Mouse (Mus musculus) left cerebral cortex, adult 2 months (tissue): ENCODE results near the gene Spg11. TPM values are rescaled to one million over a fixed set of nuclear protein-coding genes. Genes with fewer than 3 reads are reported as not detected.
A peak's percentile ranks its signal among the peaks of the same experiment; 100 is the strongest.
"Not testable (repeated sequence)": the region's sequence is repeated elsewhere in the genome, so short reads cannot be mapped to it uniquely, and the experiment has no call there.

Experiments used
- DNase-seq, 2 experiments: peaks; one replicate each; pipeline ENCODE4 v3.0.0; 2021 to 2022; ENCODE audit warnings: low spot score in 2 of 2, mixed read lengths in 1 of 2; ENCODE audit errors: extremely low spot score in 1 of 2
- H3K27ac ChIP-seq: fragments of 200-600 bp; 2 replicates; pipeline ENCODE4 v1.8.1; 2022
- H3K4me3 ChIP-seq: fragments of 200-600 bp; 2 replicates; pipeline ENCODE4 v1.8.1; 2022
- CTCF ChIP-seq: fragments of 200-600 bp; IDR thresholded peaks from 2 replicates; pipeline ENCODE4 v1.8.1; 2022; ENCODE audit warnings: antibody characterized with exemption, mild to moderate bottlenecking, moderate library complexity
- intact Hi-C: fragments of 180-260 bp; cut with DNase I; formaldehyde crosslinking; loops from one replicate; pipeline ENCODE4 v1.15.1; 2025
- total RNA-seq, 2 experiments: library from RNA; stranded (reverse); gene quantifications; 2 replicates each; pipeline ENCODE4 v1.2.3; 2021

Spg11 gene
- total RNA-seq, 2 experiments from 2014 or later: 15.5 to 16.2 TPM

- no peak overlapping the region for H3K27ac ChIP-seq
- intact Hi-C loops: no loop called here
- no peak; the same call in none of the 2 replicates for TF ChIP-seq CTCF
- DNase-seq: no peak
- no peak overlapping the region for H3K4me3 ChIP-seq
Observed at GRCm38 (mm10) chr2:122141332-122141967, 23.3 kb upstream of the Spg11 start.

- TF ChIP-seq CTCF: no peak
- DNase-seq: no peak
- intact Hi-C loops: no loop called here
- H3K4me3 ChIP-seq: no peak overlapping the region
- H3K27ac ChIP-seq: no peak overlapping the region
Observed at GRCm38 (mm10) chr2:122140815-122141214, 22.6 kb upstream of the Spg11 start.

GRCm38 (mm10) chr2:122137839-122138465 lies 19.8 kb upstream of the Spg11 start:
- intact Hi-C loops: no loop called here
- TF ChIP-seq CTCF: no peak
- Histone ChIP-seq H3K27ac (no peak overlapping the region), H3K4me3 (no peak overlapping the region)
- no peak for DNase-seq

- no peak for TF ChIP-seq CTCF
- no peak for DNase-seq
- Histone ChIP-seq H3K27ac (no peak overlapping the region), H3K4me3 (no peak overlapping the region)
- intact Hi-C loops: no loop called here
Observed at GRCm38 (mm10) chr2:122132618-122133017, 14.4 kb upstream of the Spg11 start.

- no peak for TF ChIP-seq CTCF
- intact Hi-C loops: no loop called here
- Histone ChIP-seq H3K27ac (no peak overlapping the region), H3K4me3 (no peak overlapping the region)
- DNase-seq: no peak
Observed at GRCm38 (mm10) chr2:122132078-122132477, 13.9 kb upstream of the Spg11 start.

GRCm38 (mm10) chr2:122127635-122128034 lies 9.4 kb upstream of the Spg11 start:
- Histone ChIP-seq H3K4me3 (no peak overlapping the region), H3K27ac (no peak overlapping the region)
- DNase-seq: no peak
- TF ChIP-seq CTCF: no peak
- intact Hi-C loops: no loop called here

GRCm38 (mm10) chr2:122126765-122127347 lies 8.7 kb upstream of the Spg11 start:
- no peak for TF ChIP-seq CTCF
- H3K4me3 ChIP-seq: no peak overlapping the region
- no peak for DNase-seq
- H3K27ac ChIP-seq: no peak overlapping the region
- intact Hi-C loops: no loop called here

GRCm38 (mm10) chr2:122125680-122126572 lies 7.7 kb upstream of the Spg11 start:
- Histone ChIP-seq H3K27ac (no peak overlapping the region), H3K4me3 (no peak overlapping the region)
- TF ChIP-seq CTCF: no peak
- no peak for DNase-seq
- intact Hi-C loops: no loop called here

- no peak for TF ChIP-seq CTCF
- Histone ChIP-seq H3K27ac (no peak overlapping the region), H3K4me3 (no peak overlapping the region; the same call in 1 of the 2 replicates)
- DNase-seq: no peak
- intact Hi-C loops: loop anchor here (5.0 kb wide), 1 partner anchor 45 kb away; the partner anchor contains the start of gene Trim69
Observed at GRCm38 (mm10) chr2:122116888-122117287, 1.3 kb downstream of the Spg11 start.

GRCm38 (mm10) chr2:122109714-122110113 lies 8.5 kb downstream of the Spg11 start:
- intact Hi-C loops: no loop called here
- no peak for TF ChIP-seq CTCF
- DNase-seq: no peak
- Histone ChIP-seq H3K4me3 (no peak overlapping the region), H3K27ac (no peak overlapping the region)

- no peak for TF ChIP-seq CTCF
- DNase-seq: no peak
- intact Hi-C loops: no loop called here
- Histone ChIP-seq H3K4me3 (no peak overlapping the region), H3K27ac (no peak overlapping the region)
Observed at GRCm38 (mm10) chr2:122108101-122108500, 10.1 kb downstream of the Spg11 start.

GRCm38 (mm10) chr2:122102070-122102469 lies 16.1 kb downstream of the Spg11 start:
- TF ChIP-seq CTCF: peak; percentile 49
- intact Hi-C loops: no loop called here

GRCm38 (mm10) chr2:122097686-122098085 lies 20.5 kb downstream of the Spg11 start:
- intact Hi-C loops, H3K27ac ChIP-seq, DNase-seq, H3K4me3 ChIP-seq: not testable (repeated sequence)

More at GRCm38 (mm10) chr2:122102070-122102469, 16.1 kb downstream of the Spg11 start:
- DNase-seq: no peak
- Histone ChIP-seq H3K27ac (no peak overlapping the region), H3K4me3 (no peak overlapping the region)
